Mouse (Mus musculus) bone marrow, adult 2 months (tissue): ENCODE measurements around the gene Zfp503. TPM values are rescaled to one million over a fixed set of nuclear protein-coding genes. Genes with fewer than 3 reads are reported as not detected.

ENCODE experiments used
- H3K27ac ChIP-seq: fragments of 200-500 bp; 2 replicates; pipeline ENCODE4 v1.5.1; 2012; ENCODE audit warnings: low read depth, mild to moderate bottlenecking, control low read depth, inconsistent platforms, low read length; ENCODE audit not compliant: control insufficient read depth, poor library complexity, insufficient read depth
- H3K4me1 ChIP-seq: fragments of 200-500 bp; 2 replicates; pipeline ENCODE4 v1.6.1; 2011; ENCODE audit warnings: low read length; ENCODE audit not compliant: control insufficient read depth, insufficient read depth
- H3K4me3 ChIP-seq: fragments of 200-500 bp; replicated peaks from 2 replicates; pipeline ENCODE3; 2011; ENCODE audit warnings: mild to moderate bottlenecking, low read depth, low read length, control low read depth; ENCODE audit not compliant: control insufficient read depth
- CTCF ChIP-seq: fragments of 200-500 bp; IDR thresholded peaks from 2 replicates; pipeline ENCODE4 v1.5.1; 2011; ENCODE audit warnings: low read length, control low read depth; ENCODE audit not compliant: control insufficient read depth, insufficient read depth
- POLR2A ChIP-seq: fragments of 200-500 bp; IDR thresholded peaks from 2 replicates; pipeline ENCODE4 v1.6.1; 2011; ENCODE audit warnings: low read depth, mild to moderate bottlenecking, control low read depth, low read length, borderline replicate concordance; ENCODE audit not compliant: control insufficient read depth
- WGBS: fragments of 180-500 bp; shearing (Covaris S2); methylation state at CpG from one replicate; pipeline ENCODE4 v1.1.7; 2018; 5-methylcytosine and 5-hydroxymethylcytosine counted together
- polyA plus RNA-seq: library from polyadenylated mRNA; stranded (reverse); fragments of >200 nt; gene quantifications from 2 replicates; pipeline ENCODE4 v1.2.4, GENCODE M21; 2011; ENCODE audit warnings: low replicate concordance; ENCODE audit not compliant: missing spikeins, insufficient read depth, insufficient read length

The Zfp503 gene
- polyA plus RNA-seq, 1 experiment, result 0.95 TPM

- no peak overlapping the region for H3K27ac ChIP-seq
- no peaks in the 10 kb centered on the region for H3K4me1 ChIP-seq
- TF ChIP-seq CTCF, result no peak
- peak; percentile 20; the same call in 1 of the 2 replicates for TF ChIP-seq POLR2A
- under 1% methylated on average over 36 of the region's 36 CpGs for WGBS
- peak overlapping the region; percentile 54 for H3K4me3 ChIP-seq
Measured at GRCm38 (mm10) chr14:21995031-21995754, 5.8 kb upstream of the Zfp503 start.

DNA sequence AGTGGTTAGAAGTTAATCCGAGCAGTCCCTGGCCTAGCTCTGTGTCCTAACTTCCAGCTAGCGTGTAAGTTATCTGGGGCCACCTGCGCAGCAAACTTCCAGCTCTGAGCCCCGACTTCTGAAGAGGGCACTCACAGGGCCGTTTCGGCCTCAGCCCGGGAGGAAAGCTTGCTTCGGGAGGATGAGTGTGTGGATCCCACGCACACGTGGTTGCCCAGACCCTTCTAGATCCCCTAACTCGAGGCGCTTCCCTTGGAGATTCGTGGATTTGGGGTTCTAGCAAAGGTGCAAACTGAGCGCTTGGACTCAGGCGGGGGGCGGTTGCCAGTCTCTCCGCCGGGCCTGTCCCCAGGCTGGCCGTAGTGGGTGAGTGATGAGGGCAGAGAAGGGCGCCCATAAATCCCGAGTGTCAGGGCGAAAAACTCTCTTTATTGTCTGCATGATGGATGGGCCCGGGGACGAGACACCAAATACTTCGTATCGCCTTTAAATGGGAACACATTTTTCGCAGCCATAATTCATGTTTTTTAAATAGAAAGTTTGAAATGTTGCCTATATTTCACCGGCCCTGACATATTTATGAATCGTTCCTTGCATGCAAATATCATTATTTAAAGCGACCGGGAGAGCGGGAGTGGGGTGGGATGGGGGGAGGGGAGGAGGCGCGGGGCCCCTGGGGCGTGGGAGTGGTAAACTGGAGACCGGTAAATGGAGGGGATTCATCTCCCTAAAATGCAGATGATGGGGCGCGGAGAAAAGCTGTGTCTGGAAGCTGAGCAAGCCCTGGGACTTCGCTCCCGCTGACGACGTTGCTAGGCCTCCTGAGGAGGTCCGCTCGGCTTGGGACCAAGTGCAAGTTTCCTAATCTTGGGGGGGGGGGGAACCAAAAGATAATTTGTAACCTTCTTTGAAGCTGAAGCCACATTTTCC is 4.9 kb upstream of the Zfp503 start:
- Histone ChIP-seq H3K4me3 (peak overlapping the region; percentile 4), H3K27ac (no peak overlapping the region), H3K4me1 (no peaks in the 10 kb centered on the region)
- no peak for TF ChIP-seq POLR2A
- TF ChIP-seq CTCF, result no peak
- 7% methylated on average over 44 of the region's 44 CpGs for WGBS

DNA sequence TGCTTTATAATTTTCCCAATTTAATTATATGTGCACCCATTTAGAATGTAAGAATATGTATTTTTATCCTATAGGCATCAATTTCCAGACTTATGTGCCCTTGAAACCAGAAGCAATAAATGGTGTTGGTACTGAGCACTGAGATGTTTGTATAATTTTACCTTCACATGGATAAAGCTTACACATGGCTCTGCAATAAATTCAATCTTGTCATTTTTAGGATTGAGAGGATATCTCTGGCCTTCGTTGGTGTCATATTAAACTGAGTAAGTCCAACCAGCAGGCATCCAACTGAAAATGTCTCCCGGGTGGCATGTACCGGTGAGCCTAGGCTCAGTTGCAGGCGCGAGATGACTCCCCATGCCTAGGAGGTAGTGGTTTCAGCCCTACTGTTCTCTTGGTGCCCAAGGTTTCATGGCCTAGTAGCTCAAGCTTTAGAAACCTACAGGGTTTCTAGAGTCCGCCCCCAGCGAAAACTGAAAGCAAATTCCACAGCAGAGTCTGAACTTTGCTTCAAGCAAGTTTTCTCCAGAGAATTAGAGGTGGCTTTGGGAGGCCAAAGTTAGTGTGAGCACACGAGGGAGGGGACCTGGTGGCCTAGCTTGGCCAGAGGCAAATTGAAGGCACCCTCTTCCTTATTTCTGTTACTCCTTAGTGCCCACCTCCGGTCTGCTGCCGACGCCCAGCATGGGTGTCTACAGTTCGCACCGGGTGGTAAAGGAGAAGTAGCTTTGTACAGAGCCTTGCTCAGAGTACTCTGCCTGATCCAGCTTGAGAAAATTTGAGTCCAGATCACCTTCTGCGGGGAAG is 4.1 kb upstream of the Zfp503 start:
- peak overlapping the region; percentile 46 for H3K4me3 ChIP-seq
- H3K27ac ChIP-seq, result no peak overlapping the region
- WGBS, result 27% methylated on average over 14 of the region's 14 CpGs
- H3K4me1 ChIP-seq, result no peaks in the 10 kb centered on the region
- no peak for TF ChIP-seq POLR2A

DNA sequence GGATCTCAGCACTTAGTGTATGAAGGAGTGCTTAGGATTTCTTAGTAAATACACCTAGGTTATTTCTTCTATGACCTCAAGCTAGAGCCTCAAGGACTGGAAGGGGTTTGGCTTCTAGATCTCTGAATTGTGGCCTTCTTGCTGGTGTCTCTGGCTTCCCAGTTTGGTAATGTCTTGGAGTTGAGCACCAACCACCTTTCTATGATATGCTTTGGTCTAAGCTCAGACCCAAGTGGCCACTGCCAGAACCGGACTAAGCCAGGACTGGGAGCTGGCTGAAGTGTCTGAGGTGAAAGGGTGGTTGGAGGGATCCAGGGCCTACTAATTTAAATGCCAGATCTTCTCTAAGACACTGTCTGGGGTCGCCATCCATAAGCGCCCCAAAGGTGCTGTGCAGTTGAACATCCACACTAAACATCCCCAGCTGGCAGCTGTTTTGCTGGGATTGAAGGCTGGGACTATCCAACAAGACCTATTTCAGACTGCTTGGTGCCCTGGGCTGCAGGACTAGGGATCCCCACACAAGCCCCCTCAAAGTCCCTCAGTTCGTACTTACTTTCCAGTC is 3.0 kb upstream of the Zfp503 start:
- H3K4me3 ChIP-seq, result no peak overlapping the region
- no peak for TF ChIP-seq POLR2A
- TF ChIP-seq CTCF, result no peak
- no peaks in the 10 kb centered on the region for H3K4me1 ChIP-seq
- WGBS, result 83% methylated on average over 4 of the region's 4 CpGs
- no peak overlapping the region for H3K27ac ChIP-seq

DNA sequence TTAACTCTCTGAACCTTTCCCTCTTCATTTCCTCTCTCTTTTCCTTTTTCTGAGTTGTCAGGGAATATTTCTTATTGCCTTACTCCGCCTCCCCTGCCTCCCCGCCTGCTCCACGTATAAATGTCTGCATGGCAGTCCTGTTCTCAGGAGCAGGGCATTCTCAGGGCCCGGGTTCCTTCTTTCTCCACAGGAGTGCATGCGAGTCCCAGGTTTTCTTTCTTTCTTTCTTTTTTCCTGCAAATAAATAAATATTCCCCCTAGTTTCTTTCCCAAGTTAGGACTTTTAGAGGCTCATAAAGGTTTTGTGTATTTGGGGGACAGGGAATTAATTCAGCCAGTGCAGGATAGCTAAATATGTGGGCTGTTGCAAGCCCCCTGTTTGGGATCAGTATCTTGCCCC is 2.5 kb upstream of the Zfp503 start:
- WGBS, result 83% methylated on average over 5 of the region's 5 CpGs
- Histone ChIP-seq H3K4me3 (no peak overlapping the region), H3K4me1 (no peaks in the 10 kb centered on the region), H3K27ac (no peak overlapping the region)
- no peak for TF ChIP-seq POLR2A
- no peak for TF ChIP-seq CTCF

GRCm38 (mm10) chr14:21991251-21991780 is 1.9 kb upstream of the Zfp503 start:
- H3K4me1 ChIP-seq, result no peaks in the 10 kb centered on the region
- WGBS, result 74% methylated on average over 26 of the region's 26 CpGs
- no peak overlapping the region for H3K4me3 ChIP-seq
- TF ChIP-seq POLR2A (no peak), CTCF (no peak)
- H3K27ac ChIP-seq, result no peak overlapping the region

GRCm38 (mm10) chr14:21990321-21991021 is 1.1 kb upstream of the Zfp503 start:
- TF ChIP-seq CTCF, result no peak
- 54% methylated on average over 31 of the region's 31 CpGs for WGBS
- Histone ChIP-seq H3K4me3 (no peak overlapping the region), H3K27ac (no peak overlapping the region), H3K4me1 (no peaks in the 10 kb centered on the region)
